Mouse (Mus musculus) heart, postnatal 0 days (tissue): ENCODE measurements at regions not wholly inside any gene's neighbourhood (a gene's known extent, or its start where the extent isn't known, plus 50 kb on each side); places are given as distances from the start of the nearest gene placed in this dataset.

Experiments
- ATAC-seq: fragments of 200-750 bp; cut with Nextera tagmentation; 2 replicates; pipeline ENCODE4 v1.8.0; 2017; ENCODE audit warnings: low read depth, moderate number of reproducible peaks, moderate library complexity; ENCODE audit not compliant: insufficient read depth
- DNase-seq: peaks from one replicate; pipeline ENCODE4 v3.0.0-alpha.2; 2016; ENCODE audit warnings: low spot score
- H3K27ac ChIP-seq: fragments of 300-500 bp; sonication (generic); 2 replicates; pipeline ENCODE4 v1.5.1; 2014; ENCODE audit warnings: low read depth, mild to moderate bottlenecking
- H3K27me3 ChIP-seq: fragments of 300-500 bp; sonication (generic); 2 replicates; pipeline ENCODE4 v1.6.1; 2014; ENCODE audit warnings: low read length, mixed read lengths; ENCODE audit not compliant: control insufficient read depth, insufficient read depth
- H3K36me3 ChIP-seq: fragments of 300-500 bp; sonication (generic); replicated peaks from 2 replicates; pipeline ENCODE4 v1.6.1; 2014; ENCODE audit warnings: low read length, mixed read lengths; ENCODE audit not compliant: control insufficient read depth, insufficient read depth
- H3K4me1 ChIP-seq: fragments of 300-500 bp; sonication (generic); 2 replicates; pipeline ENCODE4 v1.6.1; 2014; ENCODE audit warnings: antibody characterized with exemption; ENCODE audit not compliant: control insufficient read depth, insufficient read depth
- H3K4me2 ChIP-seq: fragments of 300-500 bp; sonication (generic); 2 replicates; pipeline ENCODE4 v1.6.1; 2014; ENCODE audit warnings: low read depth, mild to moderate bottlenecking, low read length, moderate library complexity
- H3K4me3 ChIP-seq: fragments of 300-500 bp; sonication (generic); 2 replicates; pipeline ENCODE4 v1.5.1; 2014; ENCODE audit warnings: low read depth, low read length
- H3K9ac ChIP-seq: fragments of 300-500 bp; sonication (generic); replicated peaks from 2 replicates; pipeline ENCODE4 v1.6.1; 2014; ENCODE audit warnings: low read depth, low read length, mixed read lengths
- H3K9me3 ChIP-seq: fragments of 300-500 bp; sonication (generic); replicated peaks from 2 replicates; pipeline ENCODE4 v1.6.1; 2016; ENCODE audit warnings: low read length; ENCODE audit not compliant: control insufficient read depth
- CTCF ChIP-seq: IDR thresholded peaks from 2 replicates; pipeline ENCODE4 v1.5.1; 2016; ENCODE audit warnings: antibody characterized with exemption, control low read depth, low read depth
- EP300 ChIP-seq: IDR thresholded peaks from 2 replicates; pipeline ENCODE4 v1.6.1; 2016; ENCODE audit warnings: antibody characterized with exemption, low read depth
- WGBS: fragments of 180-500 bp; shearing (Covaris S2); extraction: QIAGEN DNeasy Blood & Tissue Kit; methylation state at CpG from one replicate; pipeline ENCODE4 v1.1.7; 2014; 5-methylcytosine and 5-hydroxymethylcytosine counted together

DNA sequence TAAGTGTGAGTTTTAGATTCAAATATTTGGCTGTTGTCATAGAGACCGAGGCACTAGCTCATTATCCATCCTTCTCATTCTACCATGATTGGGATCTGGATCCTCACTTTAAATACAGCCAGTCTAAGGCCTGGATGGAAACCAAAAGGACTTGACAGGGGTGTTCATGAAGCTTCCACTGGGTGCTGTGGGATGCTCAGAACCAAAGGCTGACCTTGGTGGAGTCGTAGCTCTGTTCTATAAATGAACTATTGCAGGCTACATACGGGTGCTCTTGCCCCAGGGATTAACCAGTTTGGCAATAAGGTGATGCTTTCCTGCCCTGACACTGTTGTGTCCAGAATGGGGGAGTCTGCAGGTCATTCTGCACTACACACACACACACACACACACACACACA lies 410.2 kb upstream of the Mki67 start:
- no peak for ATAC-seq
- Histone ChIP-seq H3K4me3 (no peak overlapping the region), H3K4me2 (no peak overlapping the region), H3K36me3 (no peaks in the 10 kb centered on the region), H3K27ac (no peak overlapping the region), H3K27me3 (no peaks in the 10 kb centered on the region), H3K9me3 (no peaks in the 10 kb centered on the region), H3K4me1 (peaks cover 20% of the 10 kb centered on the region; the same call in 1 of the 2 replicates), H3K9ac (no peak overlapping the region)
- 81% methylated on average over 3 of the region's 3 CpGs for WGBS
- no peak for TF ChIP-seq CTCF
- no peak for TF ChIP-seq EP300
- no peak for DNase-seq

DNA sequence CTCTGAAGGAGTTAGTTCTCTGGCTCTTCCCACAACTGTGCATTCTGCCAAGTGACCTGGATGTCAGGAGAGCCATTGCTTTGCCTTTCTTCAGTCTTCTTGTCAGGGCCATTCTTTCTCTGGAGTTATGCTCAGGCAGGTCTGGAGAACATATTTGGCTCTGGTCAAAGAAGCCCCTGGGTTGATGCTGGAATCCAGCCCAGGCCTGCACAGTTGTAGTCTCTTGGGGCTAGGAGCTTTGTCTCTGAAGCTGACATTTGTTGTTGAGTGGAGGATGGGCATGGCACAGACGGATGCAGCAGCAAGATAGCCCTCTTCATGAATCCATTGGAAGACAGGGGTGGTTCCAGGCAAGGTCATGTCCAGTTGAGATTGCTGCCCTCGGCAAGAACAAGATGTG lies 411.4 kb upstream of the Mki67 start:
- Histone ChIP-seq H3K4me2 (no peak overlapping the region), H3K27me3 (no peaks in the 10 kb centered on the region), H3K9me3 (no peaks in the 10 kb centered on the region), H3K27ac (no peak overlapping the region), H3K9ac (no peak overlapping the region), H3K4me1 (peaks cover 20% of the 10 kb centered on the region; the same call in 1 of the 2 replicates), H3K36me3 (no peaks in the 10 kb centered on the region), H3K4me3 (no peak overlapping the region)
- TF ChIP-seq EP300 (no peak), CTCF (no peak)
- 51% methylated on average over 2 of the region's 2 CpGs for WGBS
- no peak for ATAC-seq
- DNase-seq, result no peak

DNA sequence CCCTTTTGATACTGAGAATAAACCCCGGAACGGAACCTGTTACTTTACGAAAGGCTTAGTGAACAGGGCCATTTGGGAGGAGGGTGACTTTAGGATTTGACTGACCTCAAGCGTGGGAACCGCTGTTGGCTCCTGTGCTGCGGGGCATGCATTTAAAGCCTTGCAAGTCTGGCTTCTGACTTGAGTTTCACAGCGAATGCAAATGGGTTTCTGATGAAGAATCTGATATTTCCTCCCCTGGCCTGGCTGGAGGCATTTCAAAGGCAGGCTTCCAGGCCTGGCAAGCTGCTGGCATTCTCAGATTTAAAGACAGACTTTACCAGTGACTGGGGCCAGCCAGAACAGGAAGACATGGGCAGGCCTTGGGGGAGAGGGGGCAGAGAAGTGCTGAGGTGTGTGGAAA lies 413.6 kb upstream of the Mki67 start:
- H3K27me3 ChIP-seq, result no peaks in the 10 kb centered on the region
- 34% methylated on average over 7 of the region's 7 CpGs for WGBS
- TF ChIP-seq EP300 (no peak), CTCF (no peak)
- H3K27ac ChIP-seq, result no peak overlapping the region
- H3K9ac ChIP-seq, result no peak overlapping the region
- no peak overlapping the region for H3K4me3 ChIP-seq
- no peak overlapping the region; the same call in 1 of the 2 replicates for H3K4me2 ChIP-seq
- H3K9me3 ChIP-seq, result no peaks in the 10 kb centered on the region
- H3K4me1 ChIP-seq, result peaks cover 19% of the 10 kb centered on the region; the same call in 1 of the 2 replicates
- ATAC-seq (no peak), DNase-seq (peak; percentile 13)
- no peaks in the 10 kb centered on the region for H3K36me3 ChIP-seq

DNA sequence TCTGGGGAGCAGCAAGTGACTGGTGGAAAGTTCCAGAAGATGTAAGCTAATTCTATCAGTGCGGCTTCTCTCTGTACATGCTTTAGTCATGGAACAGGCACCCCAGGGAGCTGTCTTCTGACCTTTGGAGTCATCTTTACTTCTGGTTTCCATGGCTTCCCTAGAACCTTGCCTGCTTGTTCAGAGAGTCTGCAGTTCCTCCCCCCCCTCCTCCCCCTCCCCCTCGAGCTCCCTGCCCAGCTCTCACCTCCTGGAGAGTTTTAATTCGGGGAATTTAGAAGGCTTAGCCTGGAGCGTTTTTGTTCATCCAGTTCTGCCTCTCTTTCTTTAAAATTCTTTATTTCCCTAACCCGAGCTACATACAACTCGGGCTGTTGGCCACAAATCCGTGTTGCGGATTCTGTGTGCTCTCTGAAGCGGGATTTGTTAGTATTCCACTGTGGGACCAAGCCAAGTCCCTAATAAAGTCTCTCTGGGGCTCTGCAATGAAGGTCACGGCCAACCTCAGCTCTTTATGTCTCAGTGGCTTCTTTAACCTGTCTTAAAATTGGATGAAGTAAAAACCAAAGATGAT lies 414.6 kb upstream of the Mki67 start:
- H3K9me3 ChIP-seq, result no peaks in the 10 kb centered on the region
- H3K27me3 ChIP-seq, result no peaks in the 10 kb centered on the region
- ATAC-seq, result no peak
- no peak for DNase-seq
- no peak overlapping the region for H3K27ac ChIP-seq
- TF ChIP-seq CTCF, result no peak
- TF ChIP-seq EP300, result no peak
- no peak overlapping the region for H3K9ac ChIP-seq
- H3K4me2 ChIP-seq, result no peak overlapping the region
- WGBS, result 68% methylated on average over 10 of the region's 10 CpGs
- H3K36me3 ChIP-seq, result no peaks in the 10 kb centered on the region
- peaks cover 16% of the 10 kb centered on the region; the same call in 1 of the 2 replicates for H3K4me1 ChIP-seq
- H3K4me3 ChIP-seq, result no peak overlapping the region

DNA sequence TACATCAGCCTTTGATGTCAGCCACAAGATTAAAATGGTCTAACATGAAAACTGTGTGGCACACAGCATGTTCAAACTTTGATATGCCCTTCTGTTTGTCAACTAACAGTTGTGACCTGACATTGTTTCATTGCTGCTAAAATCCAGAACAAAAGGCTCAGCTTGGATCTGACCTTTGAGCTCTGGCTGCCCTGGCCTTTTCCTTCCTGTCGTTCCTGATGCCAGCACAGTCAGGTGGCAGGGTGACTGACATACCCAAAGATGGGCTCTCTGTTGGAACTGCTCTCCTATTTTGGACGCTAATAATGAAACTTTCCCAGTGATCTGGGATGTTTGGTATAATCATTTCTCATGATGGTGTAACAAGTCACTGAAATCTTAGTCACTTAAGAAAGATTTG lies 416.8 kb upstream of the Mki67 start:
- H3K9me3 ChIP-seq, result no peaks in the 10 kb centered on the region
- WGBS, result 69% methylated on average over 2 of the region's 2 CpGs
- DNase-seq (no peak), ATAC-seq (no peak)
- no peak overlapping the region for H3K4me2 ChIP-seq
- H3K27ac ChIP-seq, result no peak overlapping the region
- H3K4me1 ChIP-seq, result peaks cover 11% of the 10 kb centered on the region; the same call in 1 of the 2 replicates
- no peaks in the 10 kb centered on the region for H3K27me3 ChIP-seq
- no peak for TF ChIP-seq CTCF
- no peak for TF ChIP-seq EP300
- H3K4me3 ChIP-seq, result no peak overlapping the region
- no peaks in the 10 kb centered on the region for H3K36me3 ChIP-seq
- H3K9ac ChIP-seq, result no peak overlapping the region

DNA sequence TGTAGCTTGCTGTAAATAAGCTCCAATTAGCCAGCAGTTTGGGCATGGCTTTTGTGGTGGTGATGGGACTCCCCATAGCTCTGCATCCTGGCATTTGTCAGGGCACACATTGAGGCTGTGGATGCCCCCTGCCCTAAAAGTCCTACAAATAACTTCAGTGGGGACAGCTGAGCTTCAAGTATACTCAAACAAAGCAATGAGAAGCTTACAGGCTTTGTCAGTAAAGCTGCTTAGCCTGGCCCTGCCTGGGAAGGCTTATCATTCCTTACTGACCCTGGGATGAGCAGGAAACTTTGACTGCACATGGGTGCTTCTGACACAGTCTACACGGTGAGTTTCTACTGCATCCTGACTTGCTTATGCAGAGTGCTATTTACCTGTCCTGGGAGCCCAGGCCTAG lies 420.5 kb upstream of the Mki67 start:
- WGBS, result 44% methylated on average over 1 of the region's 1 CpGs
- Histone ChIP-seq H3K9me3 (no peaks in the 10 kb centered on the region), H3K36me3 (no peaks in the 10 kb centered on the region), H3K9ac (no peak overlapping the region), H3K27ac (no peak overlapping the region), H3K4me3 (no peak overlapping the region), H3K4me1 (no peaks in the 10 kb centered on the region), H3K4me2 (no peak overlapping the region), H3K27me3 (no peaks in the 10 kb centered on the region)
- no peak for DNase-seq
- TF ChIP-seq CTCF, result no peak
- no peak for TF ChIP-seq EP300
- ATAC-seq, result no peak
